Mouse (Mus musculus): ENCODE data around the gene Hkdc1. TPM values are rescaled to one million over a fixed set of nuclear protein-coding genes. Genes with fewer than 3 reads are reported as not detected.

Hkdc1 gene
- total RNA-seq, 4 experiments from 2014 or later = not detected

Other genes with a start within 250 kb of the Hkdc1 start
- 1 to 10 TPM; 4.6 to 7.3 (median 5.1) TPM for gene Tspan15, start 191.2 kb downstream of the Hkdc1 start, total RNA-seq (2022)
- not detected for gene Tacr2, start 170.1 kb downstream of the Hkdc1 start, total RNA-seq (2022)
- gene Hk1, start 42.6 kb downstream of the Hkdc1 start, total RNA-seq (2022) = 1 to 10 TPM; 3.3 to 6.0 (median 5.3) TPM
- not detected for gene 4930507D05Rik, start 27.0 kb upstream of the Hkdc1 start, total RNA-seq (2022)
- 10 to 100 TPM; 15.1 to 19.9 (median 17.7) TPM for gene Supv3l1, start 27.2 kb upstream of the Hkdc1 start, total RNA-seq (2022)
- gene Vps26a, start 64.3 kb upstream of the Hkdc1 start, total RNA-seq (2022) = 10 to 100 TPM; 27.5 to 31.7 (median 29.6) TPM
- gene Srgn, start 105.0 kb upstream of the Hkdc1 start, total RNA-seq (2022) = 10 to 100 TPM in 1 of 4 experiments, 1 to 10 TPM in 3; 7.1 to 11.8 (median 8.6) TPM
- 10 to 100 TPM; 26.1 to 30.2 (median 28.2) TPM for gene Kif1bp, start 156.0 kb upstream of the Hkdc1 start, total RNA-seq (2022)
- 10 to 100 TPM; 28.1 to 37.7 (median 31.0) TPM for gene Ddx21, start 179.8 kb upstream of the Hkdc1 start, total RNA-seq (2022)
- 10 to 100 TPM; 40.1 to 51.0 (median 49.8) TPM for gene Ddx50, start 228.7 kb upstream of the Hkdc1 start, total RNA-seq (2022)

Data from gastrocnemius, adult 8-10 months (tissue).